Mouse (Mus musculus): ENCODE measurements around the gene Helz. TPM values are rescaled to one million over a fixed set of nuclear protein-coding genes. Genes with fewer than 3 reads are reported as not detected.

Gene Helz
- polyA plus RNA-seq, 1 experiment from 2014 or later = 27.4 TPM

DNA sequence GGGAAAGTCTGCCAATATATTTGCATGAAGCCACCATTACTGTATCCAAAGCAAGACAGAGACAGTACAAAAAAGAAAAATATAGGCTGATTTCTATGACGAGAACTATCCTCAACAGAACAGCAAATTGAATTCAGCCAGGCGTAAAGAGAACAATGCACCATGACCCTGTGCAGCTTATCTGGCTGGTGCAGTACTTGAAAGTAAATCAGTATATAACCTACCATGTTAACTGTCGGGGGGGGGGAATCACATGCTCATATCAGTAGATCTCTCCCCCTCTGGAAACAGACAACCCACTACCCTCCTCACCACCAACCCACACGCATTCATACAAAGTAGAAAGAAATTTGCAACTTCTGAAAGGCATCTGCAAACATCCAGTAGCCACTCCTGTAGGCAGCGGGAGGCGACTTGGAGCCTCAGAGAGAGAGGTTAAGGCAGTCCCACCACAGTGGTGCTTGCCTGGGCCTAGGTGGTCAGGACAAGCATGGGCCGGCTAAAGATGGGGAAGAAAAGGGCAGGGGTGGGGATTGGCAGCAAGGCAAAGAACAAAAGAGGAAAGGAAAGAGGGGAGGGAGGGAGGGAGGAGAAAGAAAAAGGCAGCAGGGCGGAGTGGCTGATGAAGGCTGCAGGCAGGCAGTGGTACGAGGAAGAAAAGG lies 135.1 kb downstream of the Helz start:
- WGBS = 33% methylated on average over 9 of the region's 9 CpGs
- Histone ChIP-seq H3K4me2 (ENCODE audit: low read depth, low read length, severe bottlenecking) (no peak overlapping the region), H3K27me3 (ENCODE audit: control insufficient read depth, insufficient read depth, low read length) (no peaks in the 10 kb centered on the region), H3K27ac (ENCODE audit: low read depth, low read length) (no peak overlapping the region), H3K9ac (ENCODE audit: low read length) (peak overlapping the region; percentile 35), H3K36me3 (ENCODE audit: control insufficient read depth, insufficient read depth, low read length) (peaks cover 5% of the 10 kb centered on the region), H3K4me1 (replicated peaks; ENCODE audit: control insufficient read depth, insufficient read depth, low read length) (peaks cover 12% of the 10 kb centered on the region), H3K4me3 (ENCODE audit: low read depth, low read length) (no peak overlapping the region), H3K9me3 (ENCODE audit: control insufficient read depth, low read length) (no peaks in the 10 kb centered on the region)
- DNase-seq (ENCODE audit: low spot score) (no peak), ATAC-seq (replicated peaks; ENCODE audit: low FRiP score) (peak; percentile 46; the same call in 1 of the 2 replicates)

DNA sequence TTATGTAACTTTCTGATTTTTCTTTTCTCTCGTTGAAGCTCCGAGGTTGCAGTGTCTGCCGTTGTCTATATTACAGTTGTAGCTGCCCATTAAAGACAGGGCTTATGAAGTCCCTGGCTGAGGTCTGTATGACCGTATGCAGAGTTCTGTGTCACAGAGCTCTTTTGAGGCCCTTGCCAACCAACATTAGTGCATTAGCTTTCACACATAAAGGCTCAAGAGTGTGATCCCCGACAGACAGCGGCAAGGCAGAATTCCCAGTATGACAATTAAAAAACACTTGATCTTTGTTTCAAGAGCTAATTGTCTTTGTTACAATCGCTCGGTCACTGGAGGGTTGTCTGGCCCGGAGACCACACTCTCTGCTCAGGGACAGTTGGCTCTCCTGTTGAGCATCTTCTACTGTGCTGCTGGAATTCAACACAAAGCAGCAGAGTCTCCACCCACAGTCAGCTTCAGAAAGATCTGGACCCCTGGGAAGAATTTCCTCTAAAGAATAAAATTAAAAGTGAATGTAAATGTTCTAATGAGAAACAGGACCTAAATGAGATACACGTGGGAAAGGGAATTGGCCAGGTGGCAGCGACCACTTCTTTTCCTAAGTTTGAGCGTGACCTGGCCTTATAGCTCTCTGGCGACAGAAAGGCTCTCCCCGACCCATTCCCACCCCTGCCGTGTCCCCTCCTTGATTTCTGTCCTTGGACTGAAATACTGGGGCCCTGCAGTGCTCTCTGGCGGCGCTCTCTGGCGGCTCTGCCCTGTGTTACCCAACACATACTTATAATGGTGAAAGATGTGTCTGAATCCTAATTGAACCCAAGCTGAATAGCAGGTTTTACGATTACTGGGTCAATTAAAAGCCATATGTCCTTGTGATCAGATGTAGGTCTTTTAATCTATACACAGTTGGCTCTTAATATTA lies 136.1 kb downstream of the Helz start:
- H3K4me3 ChIP-seq (ENCODE audit: low read depth, low read length) = no peak overlapping the region
- no peak overlapping the region for H3K27ac ChIP-seq (ENCODE audit: low read depth, low read length)
- 57% methylated on average over 19 of the region's 19 CpGs for WGBS
- no peak overlapping the region for H3K4me2 ChIP-seq (ENCODE audit: low read depth, low read length, severe bottlenecking)
- H3K27me3 ChIP-seq (ENCODE audit: control insufficient read depth, insufficient read depth, low read length) = no peaks in the 10 kb centered on the region
- DNase-seq (ENCODE audit: low spot score) = no peak
- peaks cover 5% of the 10 kb centered on the region for H3K36me3 ChIP-seq (ENCODE audit: control insufficient read depth, insufficient read depth, low read length)
- H3K9me3 ChIP-seq (ENCODE audit: control insufficient read depth, low read length) = no peaks in the 10 kb centered on the region
- no peak for ATAC-seq (replicated peaks; ENCODE audit: low FRiP score)
- H3K4me1 ChIP-seq (replicated peaks; ENCODE audit: control insufficient read depth, insufficient read depth, low read length) = peaks cover 12% of the 10 kb centered on the region
- no peak overlapping the region; the same call in 1 of the 2 replicates for H3K9ac ChIP-seq (ENCODE audit: low read length)

DNA sequence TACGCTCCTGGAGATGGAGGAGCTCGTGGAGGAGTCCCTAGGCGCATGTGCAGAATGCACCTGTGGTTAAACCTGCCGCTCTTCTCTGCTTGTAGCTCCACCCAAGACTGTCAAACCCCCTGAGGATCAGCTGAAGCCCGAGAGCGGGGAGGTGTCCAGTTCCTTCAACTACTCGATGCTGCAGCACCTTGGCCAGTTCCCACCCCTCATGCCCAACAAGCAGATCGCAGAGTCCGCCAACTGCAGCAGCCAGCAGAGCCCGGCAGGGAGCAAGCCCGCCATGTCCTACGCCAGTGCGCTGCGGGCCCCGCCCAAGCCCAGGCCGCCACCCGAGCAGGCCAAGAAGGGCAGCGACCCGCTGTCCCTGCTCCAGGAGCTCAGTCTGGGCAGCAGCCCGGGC lies 138.6 kb downstream of the Helz start:
- Histone ChIP-seq H3K9ac (ENCODE audit: low read length) (no peak overlapping the region), H3K36me3 (ENCODE audit: control insufficient read depth, insufficient read depth, low read length) (peaks cover 5% of the 10 kb centered on the region), H3K4me2 (ENCODE audit: low read depth, low read length, severe bottlenecking) (no peak overlapping the region), H3K9me3 (ENCODE audit: control insufficient read depth, low read length) (no peaks in the 10 kb centered on the region), H3K4me3 (ENCODE audit: low read depth, low read length) (no peak overlapping the region), H3K4me1 (replicated peaks; ENCODE audit: control insufficient read depth, insufficient read depth, low read length) (peaks cover 12% of the 10 kb centered on the region), H3K27ac (ENCODE audit: low read depth, low read length) (no peak overlapping the region), H3K27me3 (ENCODE audit: control insufficient read depth, insufficient read depth, low read length) (no peaks in the 10 kb centered on the region)
- DNase-seq (ENCODE audit: low spot score) = no peak
- no peak for ATAC-seq (replicated peaks; ENCODE audit: low FRiP score)
- WGBS = 81% methylated on average over 20 of the region's 20 CpGs

DNA sequence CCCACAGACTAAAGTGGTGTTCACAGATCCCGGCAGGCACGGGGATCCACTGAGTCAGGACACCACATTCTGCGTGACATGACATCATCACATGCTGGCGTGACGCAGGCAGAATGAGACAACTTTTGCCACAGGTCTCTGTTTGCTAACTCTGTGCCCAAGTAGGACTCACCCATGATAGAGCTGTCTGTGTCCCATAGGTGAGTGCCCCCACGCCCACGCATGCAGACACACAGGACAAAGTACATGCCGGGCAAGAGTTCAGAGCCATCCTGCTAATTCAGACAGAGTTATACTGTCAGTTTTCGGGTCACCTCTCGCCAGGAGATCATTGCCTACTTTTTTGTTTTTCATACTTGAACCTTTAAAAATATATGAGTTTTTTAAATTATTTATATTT lies 140.8 kb downstream of the Helz start:
- DNase-seq (ENCODE audit: low spot score) (no peak), ATAC-seq (replicated peaks; ENCODE audit: low FRiP score) (no peak)
- 95% methylated on average over 10 of the region's 10 CpGs for WGBS
- Histone ChIP-seq H3K4me1 (replicated peaks; ENCODE audit: control insufficient read depth, insufficient read depth, low read length) (peaks cover 6% of the 10 kb centered on the region), H3K36me3 (ENCODE audit: control insufficient read depth, insufficient read depth, low read length) (peaks cover 5% of the 10 kb centered on the region), H3K27me3 (ENCODE audit: control insufficient read depth, insufficient read depth, low read length) (no peaks in the 10 kb centered on the region), H3K9ac (ENCODE audit: low read length) (no peak overlapping the region), H3K27ac (ENCODE audit: low read depth, low read length) (no peak overlapping the region), H3K9me3 (ENCODE audit: control insufficient read depth, low read length) (no peaks in the 10 kb centered on the region), H3K4me3 (ENCODE audit: low read depth, low read length) (no peak overlapping the region), H3K4me2 (ENCODE audit: low read depth, low read length, severe bottlenecking) (no peak overlapping the region)

DNA sequence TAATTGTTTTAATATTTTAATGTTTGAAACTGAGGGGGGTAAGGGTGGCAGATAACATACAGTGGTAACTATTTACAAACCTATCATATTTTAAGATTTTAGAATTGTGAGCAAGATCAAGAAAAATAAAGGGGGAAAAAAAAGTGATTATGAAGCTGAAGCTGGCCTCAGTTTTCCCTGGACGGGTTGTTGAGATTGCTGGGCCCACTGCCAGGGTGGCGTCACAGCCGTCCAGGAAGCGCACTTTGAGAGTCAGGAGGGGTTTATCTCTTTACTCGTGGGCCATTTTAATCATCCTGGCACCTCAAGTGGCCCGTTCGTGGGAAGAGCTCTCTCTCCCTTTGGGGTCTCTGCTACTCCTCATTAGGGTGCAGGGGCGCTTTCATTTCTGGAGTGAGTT lies 143.8 kb downstream of the Helz start:
- WGBS = 86% methylated on average over 8 of the region's 8 CpGs
- ATAC-seq (replicated peaks; ENCODE audit: low FRiP score) (no peak), DNase-seq (ENCODE audit: low spot score) (no peak)
- Histone ChIP-seq H3K4me3 (ENCODE audit: low read depth, low read length) (no peak overlapping the region), H3K27me3 (ENCODE audit: control insufficient read depth, insufficient read depth, low read length) (no peaks in the 10 kb centered on the region), H3K36me3 (ENCODE audit: control insufficient read depth, insufficient read depth, low read length) (peaks cover under 1% of the 10 kb centered on the region), H3K4me1 (replicated peaks; ENCODE audit: control insufficient read depth, insufficient read depth, low read length) (no peaks in the 10 kb centered on the region), H3K27ac (ENCODE audit: low read depth, low read length) (no peak overlapping the region), H3K9ac (ENCODE audit: low read length) (no peak overlapping the region), H3K4me2 (ENCODE audit: low read depth, low read length, severe bottlenecking) (no peak overlapping the region), H3K9me3 (ENCODE audit: control insufficient read depth, low read length) (no peaks in the 10 kb centered on the region)

DNA sequence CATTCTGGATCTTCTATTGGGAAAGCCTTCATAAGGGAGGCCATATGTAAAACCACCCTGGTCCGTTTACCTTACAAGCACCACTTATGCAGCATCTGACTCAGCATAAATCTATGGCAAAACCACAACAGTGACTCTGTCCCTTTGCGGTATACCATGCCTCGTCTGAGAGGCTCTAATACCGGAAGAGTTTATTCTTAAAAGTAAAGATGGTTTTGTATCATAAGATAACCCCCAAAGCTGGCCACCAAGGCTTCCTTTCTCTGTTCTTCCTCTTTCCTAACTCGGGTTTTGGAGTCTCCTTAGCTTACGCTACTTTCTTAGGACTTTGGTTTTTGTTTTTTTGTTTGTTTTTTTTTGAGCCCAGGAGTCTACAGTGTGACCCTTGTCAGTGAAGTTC lies 145.6 kb downstream of the Helz start:
- Histone ChIP-seq H3K36me3 (ENCODE audit: control insufficient read depth, insufficient read depth, low read length) (no peaks in the 10 kb centered on the region; the same call in 1 of the 2 replicates), H3K27ac (ENCODE audit: low read depth, low read length) (no peak overlapping the region), H3K4me3 (ENCODE audit: low read depth, low read length) (no peak overlapping the region), H3K9ac (ENCODE audit: low read length) (no peak overlapping the region), H3K27me3 (ENCODE audit: control insufficient read depth, insufficient read depth, low read length) (no peaks in the 10 kb centered on the region), H3K4me1 (replicated peaks; ENCODE audit: control insufficient read depth, insufficient read depth, low read length) (no peaks in the 10 kb centered on the region), H3K4me2 (ENCODE audit: low read depth, low read length, severe bottlenecking) (no peak overlapping the region), H3K9me3 (ENCODE audit: control insufficient read depth, low read length) (no peaks in the 10 kb centered on the region)
- 88% methylated on average over 6 of the region's 6 CpGs for WGBS
- DNase-seq (ENCODE audit: low spot score) = no peak
- no peak for ATAC-seq (replicated peaks; ENCODE audit: low FRiP score)

DNA sequence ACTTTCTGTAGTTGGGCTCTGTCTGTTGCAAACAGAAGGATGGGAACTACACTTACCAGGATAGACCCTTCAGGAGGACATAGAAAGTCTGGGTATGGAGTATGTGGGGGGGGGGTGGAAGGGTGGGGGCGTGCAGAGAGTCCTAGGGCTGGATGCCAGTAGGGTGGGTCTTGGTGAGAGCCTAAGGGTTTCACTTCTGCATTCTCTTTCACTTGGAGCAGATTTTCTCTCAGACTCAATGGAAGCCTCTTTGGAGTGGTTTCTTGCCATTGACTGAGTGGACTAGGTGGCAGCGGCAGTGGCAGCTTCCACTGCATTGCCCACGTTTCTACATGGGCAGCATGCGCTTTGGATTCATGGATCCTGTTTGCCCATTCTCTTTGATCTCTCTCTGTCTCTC lies 152.2 kb downstream of the Helz start:
- no peak overlapping the region for H3K27ac ChIP-seq (ENCODE audit: low read depth, low read length)
- no peak overlapping the region for H3K4me2 ChIP-seq (ENCODE audit: low read depth, low read length, severe bottlenecking)
- H3K9ac ChIP-seq (ENCODE audit: low read length) = no peak overlapping the region
- no peak for DNase-seq (ENCODE audit: low spot score)
- 92% methylated on average over 4 of the region's 4 CpGs for WGBS
- ATAC-seq (replicated peaks; ENCODE audit: low FRiP score) = no peak
- H3K36me3 ChIP-seq (ENCODE audit: control insufficient read depth, insufficient read depth, low read length) = no peaks in the 10 kb centered on the region
- no peaks in the 10 kb centered on the region for H3K4me1 ChIP-seq (replicated peaks; ENCODE audit: control insufficient read depth, insufficient read depth, low read length)
- H3K9me3 ChIP-seq (ENCODE audit: control insufficient read depth, low read length) = no peaks in the 10 kb centered on the region
- H3K4me3 ChIP-seq (ENCODE audit: low read depth, low read length) = no peak overlapping the region
- no peaks in the 10 kb centered on the region for H3K27me3 ChIP-seq (ENCODE audit: control insufficient read depth, insufficient read depth, low read length)

DNA sequence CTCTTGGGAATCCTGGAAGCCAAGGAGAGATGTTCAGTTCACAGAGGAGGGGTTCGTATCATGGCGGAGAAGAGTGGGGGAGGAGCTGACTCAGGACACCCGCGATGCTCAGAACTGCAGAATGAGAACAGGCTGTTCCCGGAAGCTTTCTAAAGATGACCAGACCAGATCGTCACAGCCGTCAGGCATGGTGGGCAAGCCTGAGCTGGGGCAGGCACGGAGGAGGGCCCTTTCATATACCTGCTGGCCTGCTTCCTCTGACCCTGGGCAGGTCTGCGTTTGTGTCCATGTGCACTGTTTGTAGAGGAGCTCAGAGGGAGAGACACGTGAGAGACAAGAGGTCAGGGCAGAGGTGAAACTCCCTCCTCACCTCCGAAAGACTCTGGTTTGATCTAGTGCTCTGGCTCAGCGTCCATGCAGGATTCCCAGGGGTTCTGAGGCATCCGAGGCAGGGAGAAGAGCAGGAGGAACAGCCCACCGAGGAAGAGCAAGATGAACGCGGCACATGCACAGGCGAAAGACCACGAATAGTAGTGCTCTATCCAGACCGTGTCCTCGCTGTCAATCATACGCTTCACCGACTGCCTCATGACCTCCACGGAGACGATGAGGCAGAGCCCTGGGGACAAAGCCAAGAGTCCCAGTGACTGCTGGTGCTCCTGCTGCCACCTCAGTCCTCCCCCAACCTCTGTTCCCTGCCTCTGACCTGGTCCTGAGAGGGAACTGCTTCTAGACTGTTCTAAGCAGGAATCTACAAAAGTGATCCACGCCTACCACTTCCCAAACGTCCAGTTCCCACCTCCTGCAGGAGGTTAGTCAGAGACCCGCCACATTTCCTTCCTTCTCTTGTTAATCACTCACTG lies 155.8 kb downstream of the Helz start:
- Histone ChIP-seq H3K27ac (ENCODE audit: low read depth, low read length) (no peak overlapping the region), H3K4me3 (ENCODE audit: low read depth, low read length) (no peak overlapping the region), H3K9me3 (ENCODE audit: control insufficient read depth, low read length) (no peaks in the 10 kb centered on the region), H3K4me1 (replicated peaks; ENCODE audit: control insufficient read depth, insufficient read depth, low read length) (peaks cover 11% of the 10 kb centered on the region; the same call in 1 of the 2 replicates), H3K4me2 (ENCODE audit: low read depth, low read length, severe bottlenecking) (no peak overlapping the region), H3K27me3 (ENCODE audit: control insufficient read depth, insufficient read depth, low read length) (no peaks in the 10 kb centered on the region), H3K36me3 (ENCODE audit: control insufficient read depth, insufficient read depth, low read length) (no peaks in the 10 kb centered on the region), H3K9ac (ENCODE audit: low read length) (no peak overlapping the region)
- 58% methylated on average over 27 of the region's 27 CpGs for WGBS
- ATAC-seq (replicated peaks; ENCODE audit: low FRiP score) = no peak
- no peak for DNase-seq (ENCODE audit: low spot score)

All from forebrain, embryonic 11.5 days (tissue).